10 mouse cellular contexts compared by ENCODE assay signal in the genomic region with DNA sequence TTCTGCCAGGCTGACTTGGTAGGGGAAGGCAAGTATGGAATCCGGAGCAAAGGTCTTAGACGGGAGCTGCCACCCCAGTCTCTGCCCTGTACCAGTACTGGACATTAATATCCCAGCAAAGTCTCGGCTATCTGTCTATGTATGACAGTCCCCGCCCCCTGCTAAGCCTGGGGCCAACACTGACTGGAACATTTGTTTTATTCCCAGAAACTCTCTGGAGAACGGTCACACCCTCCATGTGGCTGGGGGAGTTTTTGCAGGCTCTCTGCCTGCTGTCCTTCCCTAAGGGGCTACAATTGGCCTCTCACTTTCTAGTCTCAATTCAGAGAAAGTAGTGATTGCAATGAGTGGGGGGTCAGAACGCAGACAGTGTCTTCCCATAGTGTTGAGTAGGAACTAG.
A peak's percentile ranks its signal among the peaks of the same experiment; 100 is the strongest.
DNase-seq lines count a peak whose midpoint lies in the region; ATAC-seq and TF ChIP-seq lines count a peak whose summit lies in the region.
"Had no signal": no experiment of that assay in that cellular context is flagged by ENCODE, and none has a peak within 500 bp of the region (broad histone marks: within the 10 kb centered on the region; RNA-seq: fewer than 3 reads in every experiment).

No protein-coding gene starts in this region.

- no peak for TF ChIP-seq CTCF in kidney, adult 2 months (conservative IDR thresholded peaks at IDR 0.05; ENCODE audit: insufficient read depth, insufficient read length, low read depth, low read length)
- no peak for TF ChIP-seq CTCF in gastrocnemius, adult 2 months (IDR thresholded peaks at IDR 0.05)

- no peak overlapping the region for H3K27ac ChIP-seq in kidney, adult 2 months (ENCODE audit: insufficient read depth, low read depth, low read length)
- 0 out of 2 replicates have a peak overlapping the region, but pooled peaks have one; percentile 27 for H3K27ac ChIP-seq in embryonic facial prominence, embryonic 10.5 days (replicated peaks)
- H3K27ac ChIP-seq in gastrocnemius, adult 2 months = no peak overlapping the region

- H3K4me3 ChIP-seq in kidney, adult 2 months (ENCODE audit: insufficient read depth, low read depth, low read length) = no peak overlapping the region
- H3K4me3 ChIP-seq in embryonic facial prominence, embryonic 10.5 days = no peak overlapping the region
- H3K4me3 ChIP-seq in gastrocnemius, adult 2 months = no peak overlapping the region

- no peaks in the 10 kb centered on the region for H3K36me3 ChIP-seq in kidney, adult 2 months (ENCODE audit: control insufficient read depth, insufficient read depth, low read length)
- no peaks in the 10 kb centered on the region for H3K36me3 ChIP-seq in embryonic facial prominence, embryonic 10.5 days (replicated peaks)

- no peak for ATAC-seq in granulocyte monocyte progenitor cell, adult 5-6 weeks (replicated peaks; ENCODE audit: poor library complexity, severe bottlenecking)

- no peaks in the 10 kb centered on the region for H3K27me3 ChIP-seq in kidney, adult 2 months (replicated peaks; ENCODE audit: control insufficient read depth, insufficient read depth, low read length)
- H3K27me3 ChIP-seq in embryonic facial prominence, embryonic 10.5 days (replicated peaks; ENCODE audit: low read depth, poor library complexity, severe bottlenecking) = no peaks in the 10 kb centered on the region

- intact Hi-C loops in gastrocnemius, adult 2 months (cut with DNase I) = no loop called here

- DNase-seq in kidney, postnatal 10 days = peak; percentile 41
- no peak for DNase-seq in kidney, adult 2 months
- no peak for DNase-seq in embryonic facial prominence, embryonic 10.5 days (ENCODE audit: low spot score)
- peak; percentile 36 for DNase-seq in gastrocnemius, adult 2 months
- DNase-seq in heart, postnatal 4 days = peak; percentile 55
- DNase-seq in spleen, postnatal 14 days (ENCODE audit: low spot score in 2 of 2) = no peak
- DNase-seq: kidney, postnatal 36 days; right cerebral cortex, postnatal 4 days; thymus, adult 2 months had no signal

- H3K4me1 ChIP-seq in kidney, adult 2 months (ENCODE audit: control insufficient read depth, insufficient read depth, low read length) = peaks cover 4% of the 10 kb centered on the region
- peaks cover 36% of the 10 kb centered on the region for H3K4me1 ChIP-seq in embryonic facial prominence, embryonic 10.5 days

- WGBS in kidney, adult 2 months = 70% methylated on average over 6 of the region's 6 CpGs
- WGBS in embryonic facial prominence, embryonic 10.5 days = 71% methylated on average over 6 of the region's 6 CpGs

- TF ChIP-seq POLR2A in kidney, adult 2 months (IDR thresholded peaks at IDR 0.05; ENCODE audit: low read depth, low read length) = no peak

- no peaks in the 10 kb centered on the region for H3K9me3 ChIP-seq in embryonic facial prominence, embryonic 10.5 days

Comparison
In these comparisons a context has a peak if more than half of its experiments do, and no peak if none do; other contexts are left out.
1. DNase-seq: peak in kidney, postnatal 10 days (single experiment), gastrocnemius, adult 2 months (single experiment) and heart, postnatal 4 days (single experiment); none in kidney, adult 2 months (single experiment), embryonic facial prominence, embryonic 10.5 days (single experiment) and spleen, postnatal 14 days (0 of 2).